Mouse (Mus musculus) liver, adult 2 months (tissue): ENCODE measurements around the gene Tsc1. TPM values are rescaled to one million over a fixed set of nuclear protein-coding genes. Genes with fewer than 3 reads are reported as not detected.
A peak's percentile ranks its signal among the peaks of the same experiment; 100 is the strongest.

ENCODE experiments used
- DNase-seq: peaks from one replicate; pipeline ENCODE4 v3.0.0-alpha.2; 2011; ENCODE audit warnings: low read depth, low spot score; ENCODE audit errors: extremely low read depth
- H3K27ac ChIP-seq: fragments of 200-500 bp; replicated peaks from 2 replicates; pipeline ENCODE4 v1.5.1; 2012; ENCODE audit warnings: low read depth, mild to moderate bottlenecking, control low read depth, inconsistent platforms, low read length; ENCODE audit not compliant: insufficient read depth
- H3K27me3 ChIP-seq: fragments of 200-500 bp; 2 replicates; pipeline ENCODE4 v1.6.1; 2012; ENCODE audit warnings: mild to moderate bottlenecking, moderate library complexity, low read length, inconsistent platforms; ENCODE audit not compliant: control insufficient read depth, insufficient read depth
- H3K36me3 ChIP-seq: fragments of 200-500 bp; 2 replicates; pipeline ENCODE4 v1.6.1; 2012; ENCODE audit warnings: low read length, inconsistent platforms; ENCODE audit not compliant: control insufficient read depth, insufficient read depth
- H3K4me1 ChIP-seq: fragments of 200-500 bp; 2 replicates; pipeline ENCODE4 v1.6.1; 2011; ENCODE audit warnings: low read length; ENCODE audit not compliant: control insufficient read depth, insufficient read depth
- H3K4me3 ChIP-seq: fragments of 200-500 bp; 2 replicates; pipeline ENCODE4 v1.5.1; 2011; ENCODE audit warnings: low read depth, mild to moderate bottlenecking, control low read depth, low read length, moderate library complexity; ENCODE audit not compliant: insufficient read depth
- H3K79me2 ChIP-seq: fragments of 200-500 bp; 2 replicates; pipeline ENCODE4 v1.6.1; 2012; ENCODE audit warnings: inconsistent platforms, mild to moderate bottlenecking, low read length, moderate library complexity; ENCODE audit not compliant: control insufficient read depth, insufficient read depth
- H3K9ac ChIP-seq: fragments of 200-500 bp; 2 replicates; pipeline ENCODE4 v1.6.1; 2012; ENCODE audit warnings: low read depth, mild to moderate bottlenecking, control low read depth, inconsistent platforms, low read length
- CTCF ChIP-seq: fragments of 200-500 bp; IDR thresholded peaks from 2 replicates; pipeline ENCODE4 v1.5.1; 2011; ENCODE audit warnings: low read depth, low read length, control low read depth
- POLR2A ChIP-seq: fragments of 200-500 bp; IDR thresholded peaks from 2 replicates; pipeline ENCODE4 v1.6.1; 2011; ENCODE audit warnings: low read length, control low read depth; ENCODE audit not compliant: insufficient read depth; ENCODE audit errors: extremely low read depth
- WGBS: fragments of 180-500 bp; shearing (Covaris S2); methylation state at CpG from one replicate; pipeline ENCODE4 v1.1.7; 2018; 5-methylcytosine and 5-hydroxymethylcytosine counted together
- polyA plus RNA-seq: library from polyadenylated mRNA; depleted of rRNA; stranded (reverse); fragments of >200 nt; gene quantifications from 2 replicates; pipeline ENCODE4 v1.2.3, GENCODE M21; 2012
- total RNA-seq: library from RNA; depleted of rRNA; stranded (reverse); fragments of >200 nt; gene quantifications from 2 replicates; pipeline ENCODE4 v1.2.3, GENCODE M21; 2014

Tsc1 gene
- total and polyA plus RNA-seq, 2 experiments: 10.0 to 14.4 TPM

DNA sequence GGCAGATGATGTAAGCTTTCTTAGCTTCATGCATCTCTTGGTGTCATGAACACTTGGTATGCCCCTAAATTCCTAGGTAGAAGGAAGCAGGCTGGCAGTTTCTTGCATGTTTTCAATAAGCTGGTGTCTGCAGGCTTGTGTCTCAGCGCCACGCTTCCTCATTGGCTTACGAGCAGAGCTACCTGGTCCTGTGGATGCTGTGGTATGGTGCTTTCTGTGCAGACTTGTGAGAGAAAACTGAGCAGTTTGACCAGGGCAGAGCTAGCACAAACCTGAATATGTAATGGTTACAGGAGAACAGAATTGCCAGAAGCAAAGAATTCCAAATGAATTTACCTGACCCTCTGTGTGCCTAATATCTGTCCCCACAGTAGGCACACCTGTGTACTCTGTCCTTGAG is 2.1 kb downstream of the Tsc1 start:
- 96% methylated on average over 3 of the region's 3 CpGs for WGBS
- H3K79me2 ChIP-seq: peaks cover 28% of the 10 kb centered on the region; the same call in 1 of the 2 replicates
- H3K36me3 ChIP-seq: no peaks in the 10 kb centered on the region
- H3K4me1 ChIP-seq: peaks cover 6% of the 10 kb centered on the region
- H3K9ac ChIP-seq: no peak overlapping the region
- TF ChIP-seq POLR2A: no peak
- TF ChIP-seq CTCF: no peak
- no peak overlapping the region for H3K27ac ChIP-seq
- no peaks in the 10 kb centered on the region for H3K27me3 ChIP-seq
- no peak overlapping the region for H3K4me3 ChIP-seq
- DNase-seq: no peak

DNA sequence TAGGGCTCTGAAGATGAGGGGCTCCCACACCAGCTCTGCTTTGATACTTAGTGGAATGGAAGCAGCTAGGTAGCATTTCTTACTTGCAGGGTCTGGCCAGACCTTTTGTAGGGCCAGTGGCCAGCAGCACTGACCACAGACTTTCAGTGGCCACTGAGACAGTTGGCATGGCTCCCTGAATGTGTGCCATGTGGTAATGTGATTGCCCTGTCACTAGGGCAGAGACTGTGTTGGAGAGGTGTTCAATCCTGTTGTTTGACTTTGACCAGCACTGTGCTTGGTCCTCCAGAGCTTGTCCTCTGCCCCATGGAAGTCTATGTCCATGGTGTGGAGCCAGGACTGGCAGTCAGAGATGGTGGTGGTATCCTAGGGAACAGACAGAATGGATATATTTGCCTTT is 9.5 kb downstream of the Tsc1 start:
- H3K27ac ChIP-seq: no peak overlapping the region

GRCm38 (mm10) chr2:28653351-28653750 is 12.3 kb downstream of the Tsc1 start:
- H3K36me3 ChIP-seq: peaks cover 5% of the 10 kb centered on the region; the same call in 1 of the 2 replicates

More for the DNA sequence above, 9.5 kb downstream of the Tsc1 start:
- no peak overlapping the region for H3K9ac ChIP-seq
- no peak for TF ChIP-seq POLR2A
- no peak for TF ChIP-seq CTCF
- no peak overlapping the region for H3K4me3 ChIP-seq
- peaks cover 14% of the 10 kb centered on the region for H3K4me1 ChIP-seq
- H3K36me3 ChIP-seq: no peaks in the 10 kb centered on the region
- peak; percentile 97 for DNase-seq
- H3K79me2 ChIP-seq: peaks cover 31% of the 10 kb centered on the region
- no peaks in the 10 kb centered on the region for H3K27me3 ChIP-seq

GRCm38 (mm10) chr2:28654295-28654694 is 13.3 kb downstream of the Tsc1 start:
- Histone ChIP-seq H3K4me1 (peaks cover 16% of the 10 kb centered on the region), H3K4me3 (no peak overlapping the region), H3K27ac (no peak overlapping the region), H3K36me3 (peaks cover 10% of the 10 kb centered on the region), H3K27me3 (no peaks in the 10 kb centered on the region), H3K79me2 (peaks cover 13% of the 10 kb centered on the region), H3K9ac (no peak overlapping the region)
- TF ChIP-seq POLR2A (no peak), CTCF (peak; percentile 77)
- no peak for DNase-seq
- WGBS: 69% methylated on average over 2 of the region's 2 CpGs

More at GRCm38 (mm10) chr2:28653351-28653750, 12.3 kb downstream of the Tsc1 start:
- peaks cover 16% of the 10 kb centered on the region for H3K79me2 ChIP-seq
- peaks cover 14% of the 10 kb centered on the region for H3K4me1 ChIP-seq
- no peak overlapping the region for H3K4me3 ChIP-seq
- H3K9ac ChIP-seq: no peak overlapping the region
- DNase-seq: no peak
- no peak overlapping the region for H3K27ac ChIP-seq
- no peaks in the 10 kb centered on the region for H3K27me3 ChIP-seq
- WGBS: 96% methylated on average over 7 of the region's 7 CpGs
- no peak for TF ChIP-seq CTCF
- no peak for TF ChIP-seq POLR2A

GRCm38 (mm10) chr2:28656216-28656615 is 15.2 kb downstream of the Tsc1 start:
- Histone ChIP-seq H3K27ac (no peak overlapping the region), H3K79me2 (peaks cover 12% of the 10 kb centered on the region), H3K9ac (no peak overlapping the region), H3K4me1 (peaks cover 12% of the 10 kb centered on the region), H3K36me3 (peaks cover 18% of the 10 kb centered on the region), H3K27me3 (no peaks in the 10 kb centered on the region), H3K4me3 (no peak overlapping the region)
- no peak for DNase-seq
- WGBS: 91% methylated on average over 8 of the region's 8 CpGs
- TF ChIP-seq CTCF (no peak), POLR2A (no peak)

GRCm38 (mm10) chr2:28662891-28663290 is 21.9 kb downstream of the Tsc1 start:
- Histone ChIP-seq H3K27me3 (no peaks in the 10 kb centered on the region), H3K4me1 (peaks cover 2% of the 10 kb centered on the region; the same call in 1 of the 2 replicates), H3K27ac (no peak overlapping the region), H3K36me3 (peaks cover 55% of the 10 kb centered on the region), H3K9ac (no peak overlapping the region), H3K4me3 (no peak overlapping the region), H3K79me2 (no peaks in the 10 kb centered on the region)
- 97% methylated on average over 3 of the region's 3 CpGs for WGBS
- no peak for DNase-seq
- no peak for TF ChIP-seq POLR2A
- no peak for TF ChIP-seq CTCF
